Mouse (Mus musculus) kidney, embryonic 14.5 days (tissue): ENCODE data around the gene Prkd3. TPM values are rescaled to one million over a fixed set of nuclear protein-coding genes. Genes with fewer than 3 reads are reported as not detected.

Source experiments
- ATAC-seq: fragments of 200-750 bp; cut with Nextera tagmentation; 2 replicates; pipeline ENCODE4 v1.8.0; 2017; ENCODE audit warnings: moderate number of reproducible peaks, mild to moderate bottlenecking, moderate TSS enrichment, moderate library complexity; ENCODE audit not compliant: low FRiP score, low TSS enrichment
- H3K27ac ChIP-seq: fragments of 300-500 bp; sonication (generic); 2 replicates; pipeline ENCODE4 v1.5.1; 2014; ENCODE audit warnings: low read depth, mild to moderate bottlenecking, low read length, moderate library complexity, mixed read lengths
- H3K27me3 ChIP-seq: fragments of 300-500 bp; sonication (generic); 2 replicates; pipeline ENCODE4 v1.6.1; 2014; ENCODE audit warnings: mild to moderate bottlenecking, low read length; ENCODE audit not compliant: control insufficient read depth, insufficient read depth
- H3K36me3 ChIP-seq: fragments of 300-500 bp; sonication (generic); 2 replicates; pipeline ENCODE4 v1.6.1; 2014; ENCODE audit warnings: low read length, mixed read lengths; ENCODE audit not compliant: control insufficient read depth, insufficient read depth
- H3K4me1 ChIP-seq: fragments of 300-500 bp; sonication (generic); 2 replicates; pipeline ENCODE4 v1.6.1; 2014; ENCODE audit warnings: low read length, mixed read lengths; ENCODE audit not compliant: control insufficient read depth, insufficient read depth
- H3K4me2 ChIP-seq: fragments of 300-500 bp; sonication (generic); replicated peaks from 2 replicates; pipeline ENCODE4 v1.6.1; 2014; ENCODE audit warnings: low read depth, mild to moderate bottlenecking, low read length
- H3K4me3 ChIP-seq: fragments of 300-500 bp; sonication (generic); 2 replicates; pipeline ENCODE4 v1.5.1; 2014; ENCODE audit warnings: mild to moderate bottlenecking, low read length
- H3K9ac ChIP-seq: fragments of 300-500 bp; sonication (generic); 2 replicates; pipeline ENCODE4 v1.6.1; 2014; ENCODE audit warnings: low read depth, mild to moderate bottlenecking, low read length, moderate library complexity
- H3K9me3 ChIP-seq: fragments of 300-500 bp; sonication (generic); 2 replicates; pipeline ENCODE4 v1.6.1; 2016; ENCODE audit warnings: low read length; ENCODE audit not compliant: control insufficient read depth
- WGBS: fragments of 180-500 bp; shearing (Covaris S2); extraction: QIAGEN DNeasy Blood & Tissue Kit; methylation state at CpG from one replicate; pipeline ENCODE4 v1.1.7; 2014; 5-methylcytosine and 5-hydroxymethylcytosine counted together
- polyA plus RNA-seq: library from polyadenylated mRNA; unstranded; fragments of >200 nt; fragmentation: Nextera tagmentation; extraction: Ambion mirVana; gene quantifications from 2 replicates; pipeline ENCODE4 v1.2.1, GENCODE M21; 2014

The Prkd3 gene
- polyA plus RNA-seq, 1 experiment from 2014 or later: 45.0 TPM

- H3K27me3 ChIP-seq: no peaks in the 10 kb centered on the region
- no peak for ATAC-seq
These were observed 54.3 kb downstream of the Prkd3 start for GRCm38 (mm10) chr17:78966092-78966883.

DNA sequence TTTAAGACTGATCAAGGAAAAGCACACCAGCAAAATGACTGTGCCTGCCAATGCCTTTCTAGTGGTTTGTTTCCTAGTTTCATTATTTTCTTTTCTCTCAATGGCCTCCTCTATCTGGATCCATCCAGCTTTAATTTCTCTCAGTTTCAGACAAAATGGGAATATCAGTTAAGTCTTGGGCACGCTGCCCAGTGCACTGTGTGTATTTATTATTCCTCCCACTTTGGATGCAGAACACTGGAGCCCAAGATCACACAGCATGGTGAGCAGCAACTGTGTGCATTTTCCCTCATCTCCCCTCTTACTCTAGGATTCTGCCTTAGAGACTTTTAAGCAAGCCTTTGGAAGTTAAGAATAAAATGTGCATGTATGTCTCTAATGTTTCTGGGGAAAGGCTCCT is 56.2 kb downstream of the Prkd3 start:
- no peaks in the 10 kb centered on the region for H3K27me3 ChIP-seq
- peaks cover 57% of the 10 kb centered on the region for H3K36me3 ChIP-seq
- no peak overlapping the region for H3K9ac ChIP-seq
- H3K27ac ChIP-seq: no peak overlapping the region
- no peak overlapping the region for H3K4me3 ChIP-seq
- H3K9me3 ChIP-seq: no peaks in the 10 kb centered on the region
- no peak for ATAC-seq
- no peaks in the 10 kb centered on the region for H3K4me1 ChIP-seq
- no peak overlapping the region for H3K4me2 ChIP-seq
- WGBS: 97% methylated on average over 1 of the region's 1 CpGs

More at GRCm38 (mm10) chr17:78966092-78966883, 54.3 kb downstream of the Prkd3 start:
- no peaks in the 10 kb centered on the region for H3K4me1 ChIP-seq
- H3K36me3 ChIP-seq: peaks cover 52% of the 10 kb centered on the region
- no peak overlapping the region for H3K9ac ChIP-seq
- no peak overlapping the region for H3K4me3 ChIP-seq
- H3K9me3 ChIP-seq: no peaks in the 10 kb centered on the region
- no peak overlapping the region for H3K4me2 ChIP-seq
- WGBS: 93% methylated on average over 11 of the region's 11 CpGs
- no peak overlapping the region for H3K27ac ChIP-seq

GRCm38 (mm10) chr17:78959473-78959872 is 61.1 kb downstream of the Prkd3 start:
- Histone ChIP-seq H3K27ac (no peak overlapping the region), H3K4me1 (no peaks in the 10 kb centered on the region), H3K36me3 (peaks cover 75% of the 10 kb centered on the region), H3K27me3 (no peaks in the 10 kb centered on the region), H3K9ac (no peak overlapping the region), H3K4me3 (no peak overlapping the region), H3K9me3 (no peaks in the 10 kb centered on the region), H3K4me2 (no peak overlapping the region)
- WGBS: 73% methylated on average over 6 of the region's 6 CpGs
- no peak for ATAC-seq

GRCm38 (mm10) chr17:78953240-78953639 is 67.4 kb downstream of the Prkd3 start:
- H3K9ac ChIP-seq: no peak overlapping the region
- H3K27me3 ChIP-seq: no peaks in the 10 kb centered on the region
- no peak overlapping the region for H3K4me2 ChIP-seq
- WGBS: 84% methylated on average over 8 of the region's 8 CpGs
- H3K4me3 ChIP-seq: no peak overlapping the region
- H3K27ac ChIP-seq: no peak overlapping the region
- no peak for ATAC-seq
- no peaks in the 10 kb centered on the region for H3K4me1 ChIP-seq
- peaks cover 84% of the 10 kb centered on the region for H3K36me3 ChIP-seq
- H3K9me3 ChIP-seq: no peaks in the 10 kb centered on the region

- peaks cover 85% of the 10 kb centered on the region for H3K36me3 ChIP-seq
These were observed 68.5 kb downstream of the Prkd3 start for GRCm38 (mm10) chr17:78952070-78952469.

GRCm38 (mm10) chr17:78951225-78951624 is 69.4 kb downstream of the Prkd3 start:
- Histone ChIP-seq H3K4me3 (no peak overlapping the region), H3K9me3 (no peaks in the 10 kb centered on the region), H3K27ac (no peak overlapping the region), H3K27me3 (no peaks in the 10 kb centered on the region), H3K4me1 (no peaks in the 10 kb centered on the region), H3K9ac (no peak overlapping the region), H3K4me2 (no peak overlapping the region), H3K36me3 (peaks cover 86% of the 10 kb centered on the region)
- WGBS: 94% methylated on average over 5 of the region's 5 CpGs
- ATAC-seq: no peak

More at GRCm38 (mm10) chr17:78952070-78952469, 68.5 kb downstream of the Prkd3 start:
- no peaks in the 10 kb centered on the region for H3K27me3 ChIP-seq
- no peak overlapping the region for H3K4me2 ChIP-seq
- no peak overlapping the region for H3K27ac ChIP-seq
- WGBS: 87% methylated on average over 5 of the region's 5 CpGs
- no peak for ATAC-seq
- no peaks in the 10 kb centered on the region for H3K9me3 ChIP-seq
- H3K4me1 ChIP-seq: no peaks in the 10 kb centered on the region
- no peak overlapping the region for H3K4me3 ChIP-seq
- H3K9ac ChIP-seq: no peak overlapping the region

DNA sequence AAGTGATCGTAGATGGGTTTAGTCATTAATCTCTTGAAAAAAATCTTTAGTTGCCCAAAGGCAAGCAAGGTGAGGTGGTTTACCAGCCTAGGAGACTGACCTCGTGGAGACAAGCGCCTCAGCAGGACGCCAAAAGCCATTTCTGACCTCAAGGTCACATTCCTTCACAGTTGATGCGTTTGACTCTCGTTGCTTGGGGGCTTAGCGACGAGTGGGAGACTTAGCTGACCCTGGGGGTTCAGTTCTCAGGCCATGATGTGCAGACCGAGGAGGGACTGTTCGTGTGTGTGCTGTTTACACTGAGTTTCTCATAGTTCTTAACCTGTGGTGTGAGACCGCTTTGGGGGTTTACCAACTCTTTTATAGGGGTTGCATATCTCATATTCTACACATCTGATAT is 78.0 kb downstream of the Prkd3 start:
- Histone ChIP-seq H3K4me2 (no peak overlapping the region), H3K36me3 (peaks cover 28% of the 10 kb centered on the region), H3K27ac (no peak overlapping the region), H3K4me3 (no peak overlapping the region), H3K9me3 (no peaks in the 10 kb centered on the region), H3K4me1 (no peaks in the 10 kb centered on the region), H3K9ac (no peak overlapping the region), H3K27me3 (no peaks in the 10 kb centered on the region)
- 37% methylated on average over 11 of the region's 11 CpGs for WGBS
- ATAC-seq: peak; percentile 57; the same call in 1 of the 2 replicates

DNA sequence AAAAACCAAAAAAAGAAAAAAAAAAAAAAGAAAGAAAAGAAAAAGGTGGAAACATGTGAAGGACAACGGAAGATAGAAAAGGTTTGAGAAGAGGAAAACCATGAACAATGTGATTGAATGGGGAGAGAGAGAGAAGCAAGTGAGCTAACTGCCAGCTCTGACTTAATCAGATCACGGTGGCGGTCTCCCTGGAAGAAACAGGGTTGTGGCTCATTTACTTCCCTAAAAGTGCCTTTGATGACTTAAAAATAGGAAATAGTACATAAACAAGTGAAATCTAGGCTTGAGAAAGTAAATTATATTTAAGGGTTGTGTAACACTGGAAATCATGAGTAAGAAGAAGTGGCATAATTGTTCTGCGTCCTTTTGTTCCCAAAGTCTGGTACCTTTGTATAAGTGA is 81.7 kb downstream of the Prkd3 start:
- Histone ChIP-seq H3K4me3 (no peak overlapping the region), H3K27me3 (no peaks in the 10 kb centered on the region), H3K4me1 (no peaks in the 10 kb centered on the region), H3K27ac (no peak overlapping the region), H3K9ac (no peak overlapping the region), H3K36me3 (peaks cover 25% of the 10 kb centered on the region), H3K4me2 (no peak overlapping the region), H3K9me3 (no peaks in the 10 kb centered on the region)
- 92% methylated on average over 4 of the region's 4 CpGs for WGBS
- ATAC-seq: no peak

DNA sequence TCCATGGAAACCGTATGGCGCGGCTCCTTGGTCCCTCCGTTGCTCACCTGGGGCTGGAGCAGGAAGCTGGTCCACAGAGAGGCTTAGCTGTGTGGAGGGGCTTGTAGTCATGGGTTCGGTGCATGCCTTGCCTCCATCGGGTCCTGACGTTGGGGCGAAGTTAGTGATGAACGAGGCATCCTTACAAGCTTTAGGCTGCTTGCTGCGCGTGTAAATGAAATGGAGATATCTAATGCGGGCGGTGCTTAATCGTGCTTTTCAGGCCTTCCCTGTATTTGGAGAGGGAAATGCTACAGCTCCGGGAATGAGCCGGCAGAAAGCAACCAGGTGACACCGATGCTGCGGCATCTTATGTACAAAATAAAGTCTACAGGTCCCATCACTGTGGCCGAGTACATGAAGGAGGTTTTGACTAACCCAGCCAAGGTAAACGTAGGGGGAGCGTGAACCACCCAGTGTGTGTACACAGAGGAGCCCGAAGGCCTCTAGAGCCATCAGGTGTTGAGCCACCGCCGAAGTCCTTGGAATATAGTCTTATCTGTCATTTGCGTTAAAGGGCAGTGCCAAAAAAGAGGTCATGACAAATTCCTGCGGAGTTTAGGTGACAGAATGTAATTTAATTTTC is 83.3 kb downstream of the Prkd3 start:
- Histone ChIP-seq H3K4me1 (no peaks in the 10 kb centered on the region), H3K4me3 (peak overlapping the region; percentile 65), H3K36me3 (peaks cover 35% of the 10 kb centered on the region), H3K9me3 (no peaks in the 10 kb centered on the region), H3K27ac (no peak overlapping the region), H3K4me2 (peak overlapping the region; percentile 82), H3K9ac (peak overlapping the region; percentile 72), H3K27me3 (no peaks in the 10 kb centered on the region)
- WGBS: 9% methylated on average over 26 of the region's 26 CpGs
- ATAC-seq: peak; percentile 4
